Mouse (Mus musculus) right cerebral cortex, adult 18-20 months (tissue): ENCODE data around the gene Stab1.

Source experiments
- DNase-seq: peaks from one replicate; pipeline ENCODE4 v3.0.0; 2022; ENCODE audit warnings: mixed read lengths

Stab1 gene

GRCm38 (mm10) chr14:31168425-31168824, at the start of gene Stab1:
Gene Stab1 (minus strand): TSS chr14:31168641.
- DNase-seq: no peak

GRCm38 (mm10) chr14:31217666-31218065, 49.2 kb upstream of the Stab1 start, which contains the start of gene Sema3g:
Gene Sema3g (plus strand): TSS chr14:31217860.
- DNase-seq: no peak

DNA sequence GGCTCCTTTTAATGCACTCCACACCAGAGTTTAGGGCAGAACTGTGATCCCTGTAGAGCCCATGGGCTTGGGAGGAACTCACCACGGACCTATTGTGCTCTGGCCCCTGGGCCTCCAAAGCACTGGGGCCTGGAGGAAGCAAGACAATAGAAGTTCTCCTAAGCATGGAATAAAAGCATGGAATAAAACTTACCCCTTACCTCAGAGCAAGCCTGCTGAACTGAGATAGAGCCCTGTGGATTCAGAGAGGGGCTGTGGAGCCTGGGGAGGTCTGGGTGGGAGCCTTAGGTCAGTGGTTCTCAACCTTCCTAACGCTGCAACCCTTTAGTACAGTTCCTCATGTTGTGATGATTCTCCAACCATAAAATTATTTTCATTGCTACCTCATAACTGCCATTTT, 48.4 kb upstream of the Stab1 start, which contains the start of gene Nisch:
Gene Nisch (minus strand): TSS at position 101 of the 400 bp plus-strand sequence.
- no peak for DNase-seq

DNA sequence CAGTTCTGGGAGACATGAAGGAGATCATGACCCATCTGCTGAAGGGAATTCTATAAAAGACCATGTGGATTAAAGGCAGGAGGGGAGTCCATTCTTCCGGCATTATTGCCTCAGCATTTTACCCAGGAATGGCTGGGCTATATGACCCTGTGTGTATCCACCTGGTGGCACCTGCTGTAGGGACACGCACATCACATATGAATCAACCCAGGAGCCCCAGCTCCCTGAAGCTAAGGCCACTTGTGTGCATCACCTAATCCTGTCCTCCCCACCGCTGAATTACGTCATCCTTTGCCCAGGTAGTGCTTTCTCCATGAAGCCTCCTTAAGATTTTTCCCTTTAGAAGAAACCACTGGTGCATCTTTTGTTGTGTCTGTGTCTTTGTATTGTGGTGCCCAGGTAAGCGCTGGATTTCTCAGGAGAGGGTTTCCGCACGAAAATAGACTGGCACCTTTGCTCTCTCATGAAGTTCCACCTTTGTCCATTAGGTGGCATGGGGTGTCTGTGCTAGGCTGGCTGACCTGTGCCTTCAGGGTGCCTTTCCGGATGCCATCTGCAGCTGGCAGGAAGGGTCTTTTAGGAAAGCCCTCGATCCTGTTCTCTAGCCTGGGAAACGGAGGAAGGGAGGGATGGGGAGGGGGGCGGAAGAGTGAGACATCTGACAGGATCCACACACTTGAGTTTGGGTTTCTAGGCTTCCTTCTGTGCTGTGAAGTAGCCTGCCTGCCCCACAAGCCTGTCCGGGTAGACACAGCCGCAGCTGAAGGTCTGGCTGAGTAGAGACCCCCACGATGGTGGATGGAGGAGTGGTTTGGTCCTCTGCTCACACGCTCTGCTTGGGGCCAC, 46.9 kb upstream of the Stab1 start:
- DNase-seq: peak; percentile 53

DNA sequence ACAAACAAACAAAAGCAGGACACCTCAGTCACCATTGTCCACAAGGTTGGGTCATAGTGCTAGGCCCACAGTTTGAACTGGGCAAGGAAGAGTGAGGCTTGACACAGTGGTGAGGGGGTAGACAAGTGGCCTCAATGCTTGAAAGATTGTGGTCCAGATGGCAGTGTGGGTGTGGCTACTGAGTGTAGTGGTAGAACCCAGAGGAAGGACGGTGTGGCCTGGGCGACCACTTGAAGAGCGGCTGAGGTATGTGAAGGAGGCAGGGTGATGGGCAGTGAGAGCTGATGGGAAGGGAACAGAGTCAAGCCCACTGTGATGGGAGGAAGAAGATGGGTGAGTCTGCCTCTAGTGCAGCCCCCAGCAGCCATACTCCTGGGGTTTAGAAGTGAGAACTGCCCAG, 46.2 kb upstream of the Stab1 start:
- no peak for DNase-seq

- no peak for DNase-seq
Observed at GRCm38 (mm10) chr14:31213868-31214267, 45.4 kb upstream of the Stab1 start.

GRCm38 (mm10) chr14:31212499-31212898, 44.1 kb upstream of the Stab1 start:
- no peak for DNase-seq

GRCm38 (mm10) chr14:31211854-31212253, 43.4 kb upstream of the Stab1 start:
- no peak for DNase-seq

- no peak for DNase-seq
Observed at GRCm38 (mm10) chr14:31209133-31209557, 40.7 kb upstream of the Stab1 start.

DNA sequence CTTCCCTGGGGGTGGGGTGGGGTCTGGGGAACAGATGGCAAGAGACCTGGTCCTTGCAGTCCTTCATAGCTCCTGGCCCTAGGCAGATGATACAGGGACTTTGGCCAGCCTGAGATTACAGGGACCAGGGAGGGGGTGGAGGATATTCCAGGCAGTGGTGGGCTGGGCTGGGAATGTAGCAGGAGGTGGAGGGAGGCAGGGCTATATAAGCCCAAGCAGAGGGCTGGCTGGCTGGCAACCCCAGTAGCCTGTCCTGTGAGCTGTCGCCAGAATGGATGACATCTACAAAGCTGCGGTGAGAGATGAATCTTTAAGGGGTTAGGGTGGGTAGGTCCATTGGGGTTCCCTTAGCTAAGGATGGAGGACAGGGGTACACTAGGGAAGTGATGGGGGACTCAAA, 39.6 kb upstream of the Stab1 start, which contains the start of gene Tnnc1:
Gene Tnnc1 (plus strand): TSS at position 229 of the 400 bp plus-strand sequence.
- DNase-seq: no peak

- no peak for DNase-seq
Observed at GRCm38 (mm10) chr14:31207070-31207830, 38.8 kb upstream of the Stab1 start.

DNA sequence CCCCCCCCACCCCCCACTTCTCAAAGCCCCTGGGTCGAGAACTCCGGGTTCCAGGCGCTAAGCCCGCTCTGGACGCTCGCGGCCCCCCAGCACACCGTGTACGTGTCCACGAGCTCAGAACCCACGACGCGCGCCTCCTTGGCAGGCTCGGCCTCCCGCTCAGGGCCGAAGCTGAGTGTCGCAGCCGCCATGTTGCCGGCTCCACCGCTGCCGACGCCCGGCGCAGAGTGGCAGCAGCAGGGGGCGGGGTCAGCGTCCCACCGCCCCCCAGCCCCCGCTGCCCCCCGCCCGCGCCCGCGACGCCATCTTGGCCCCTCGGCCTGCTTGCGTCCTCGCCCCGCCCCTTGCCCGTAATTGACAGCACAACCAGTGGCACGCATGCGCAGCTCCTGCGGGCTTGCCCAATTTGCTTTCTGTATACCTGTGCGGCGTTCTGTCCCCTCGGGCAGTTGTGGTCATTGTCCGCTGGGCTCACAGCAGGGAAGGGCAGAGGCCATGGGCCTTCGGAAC, 38.1 kb upstream of the Stab1 start:
- peak; percentile 95 for DNase-seq

GRCm38 (mm10) chr14:31205562-31206467, 37.4 kb upstream of the Stab1 start:
- no peak for DNase-seq

DNA sequence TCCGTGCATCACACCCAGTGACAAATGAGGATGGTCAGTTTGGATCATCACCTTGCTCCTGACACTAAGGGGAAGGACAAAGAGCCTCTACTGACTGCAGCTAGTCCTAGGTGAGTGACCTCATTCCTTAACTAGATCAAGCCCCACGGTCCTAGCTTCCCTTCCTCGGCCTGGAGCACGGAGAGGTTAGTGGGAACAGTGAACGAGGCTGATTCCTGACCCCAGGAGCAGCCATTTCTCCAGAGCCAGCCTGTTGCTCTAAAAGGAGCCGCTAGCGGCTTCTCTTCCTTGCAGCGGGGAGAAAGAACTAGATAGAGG, 36.8 kb upstream of the Stab1 start:
- no peak for DNase-seq

DNA sequence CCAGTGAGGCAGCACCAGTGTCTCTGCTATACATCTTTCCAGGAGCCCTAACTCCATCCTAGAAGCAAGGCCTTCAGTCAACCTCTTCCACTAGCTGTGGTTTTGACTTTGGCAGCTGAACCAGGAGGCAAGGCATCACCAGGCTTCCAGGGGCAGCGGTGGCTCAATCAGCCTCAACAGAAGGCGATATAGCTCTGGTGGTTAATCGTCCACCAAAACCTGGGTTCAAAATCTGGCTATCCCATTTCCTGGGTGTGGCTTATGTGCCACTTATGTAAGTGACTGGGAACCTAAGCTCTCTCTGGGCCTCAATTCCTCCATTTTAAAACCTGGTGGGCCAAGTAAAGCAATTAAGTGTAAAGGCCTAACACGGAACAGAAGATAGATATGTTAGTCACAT, 36.4 kb upstream of the Stab1 start:
- DNase-seq: no peak

DNA sequence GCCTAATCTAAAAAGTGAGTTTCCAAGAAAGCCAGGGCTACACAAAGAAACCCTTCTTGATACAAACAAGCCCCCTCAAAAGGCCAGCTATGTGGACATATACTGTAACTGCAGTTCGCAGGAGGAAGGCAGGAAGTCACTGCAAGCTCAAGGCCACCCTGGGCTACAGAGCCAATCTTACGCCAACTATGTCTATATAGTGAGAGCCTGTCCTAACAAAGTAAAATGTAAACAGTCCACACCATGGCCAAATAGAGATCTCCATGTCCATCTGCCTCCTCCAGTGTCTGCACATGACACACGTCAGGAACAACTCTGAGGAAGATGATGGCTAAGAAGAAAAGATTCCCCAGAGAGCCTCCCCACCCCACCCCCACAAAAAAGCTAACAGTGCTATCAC, 31.6 kb upstream of the Stab1 start:
- no peak for DNase-seq

GRCm38 (mm10) chr14:31199599-31199998, 31.2 kb upstream of the Stab1 start:
- DNase-seq: no peak

DNA sequence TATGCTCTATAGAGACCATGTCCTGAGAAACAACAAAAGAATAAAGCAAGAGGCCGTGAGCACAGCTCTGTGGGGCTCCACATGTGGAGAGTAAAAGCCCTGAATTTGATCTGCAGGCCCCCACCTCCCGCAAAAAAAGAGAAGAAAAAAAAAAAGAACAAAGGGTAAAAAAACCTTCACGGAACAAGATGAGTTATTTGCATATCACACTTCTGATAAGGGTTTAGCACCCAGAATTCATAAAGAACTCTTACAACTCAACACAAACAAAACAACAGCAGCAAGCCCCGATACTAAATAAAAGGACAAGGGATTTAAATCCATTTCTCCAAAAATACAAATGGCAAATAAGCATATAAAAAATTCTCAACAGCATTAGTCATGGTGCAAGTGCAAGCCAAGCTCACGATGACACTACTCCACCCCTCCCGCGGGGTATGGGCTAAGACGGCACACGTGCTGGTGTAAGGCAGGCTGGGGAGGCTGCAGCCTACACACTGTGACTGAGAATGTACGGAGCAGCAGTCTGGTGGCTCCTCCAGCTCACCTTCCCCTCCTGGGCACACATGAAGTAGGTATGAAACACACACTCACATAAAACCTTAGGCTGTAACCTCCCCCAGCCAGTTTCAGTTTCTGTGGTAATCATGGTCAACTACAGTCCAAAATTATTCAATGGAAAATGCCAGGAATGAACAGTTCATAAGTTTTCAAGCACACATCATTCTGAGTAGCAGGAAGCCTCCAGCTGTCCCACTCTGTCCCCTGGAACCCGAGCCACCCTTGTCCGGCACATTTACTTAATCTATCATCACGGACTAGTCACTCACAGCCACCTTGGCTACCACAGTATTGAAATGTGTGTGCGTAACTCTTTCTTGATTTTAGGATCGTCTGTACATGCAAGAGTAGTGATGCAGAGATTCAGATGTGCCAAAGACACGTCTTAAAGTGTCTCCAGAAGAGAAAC, 29.4 kb upstream of the Stab1 start:
- DNase-seq: peak; percentile 73

DNA sequence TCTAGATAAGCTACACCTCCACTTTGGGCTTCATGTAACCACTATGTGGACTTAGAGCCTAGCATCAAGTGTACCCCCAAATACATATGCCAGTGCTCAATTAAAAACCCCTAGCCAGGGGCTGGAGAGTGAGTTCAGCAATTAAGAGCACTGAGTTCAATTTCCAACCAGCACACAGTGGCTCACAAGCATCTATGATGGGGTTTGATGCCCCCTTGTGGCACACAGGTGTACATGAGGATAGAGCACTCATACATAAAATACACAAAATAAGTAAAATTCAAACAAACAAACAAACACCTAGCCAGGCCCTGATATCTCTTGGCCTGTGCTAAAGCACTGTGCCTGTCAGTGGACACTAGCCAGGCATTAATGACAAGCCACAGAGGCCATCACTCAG, 27.5 kb upstream of the Stab1 start:
- no peak for DNase-seq

DNA sequence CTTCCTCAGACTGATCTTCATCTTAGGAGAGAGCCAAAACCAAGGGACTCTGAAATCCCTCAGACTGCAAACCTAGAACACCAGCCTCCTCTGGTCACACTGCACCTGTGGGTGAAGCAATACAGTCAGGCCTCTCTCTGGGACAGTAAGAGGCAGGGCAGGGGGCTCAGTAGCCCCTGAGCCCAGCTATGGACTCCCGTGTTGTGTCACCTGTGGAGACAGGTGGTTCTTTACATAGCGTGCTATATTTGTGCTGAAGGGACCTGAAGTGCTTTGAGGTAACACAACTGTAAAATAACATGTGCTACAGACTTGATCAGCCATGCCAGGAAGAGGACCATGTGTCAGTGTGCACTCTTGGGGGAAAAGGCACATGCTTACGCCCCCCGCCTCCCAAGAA, 27.1 kb upstream of the Stab1 start:
- no peak for DNase-seq

DNA sequence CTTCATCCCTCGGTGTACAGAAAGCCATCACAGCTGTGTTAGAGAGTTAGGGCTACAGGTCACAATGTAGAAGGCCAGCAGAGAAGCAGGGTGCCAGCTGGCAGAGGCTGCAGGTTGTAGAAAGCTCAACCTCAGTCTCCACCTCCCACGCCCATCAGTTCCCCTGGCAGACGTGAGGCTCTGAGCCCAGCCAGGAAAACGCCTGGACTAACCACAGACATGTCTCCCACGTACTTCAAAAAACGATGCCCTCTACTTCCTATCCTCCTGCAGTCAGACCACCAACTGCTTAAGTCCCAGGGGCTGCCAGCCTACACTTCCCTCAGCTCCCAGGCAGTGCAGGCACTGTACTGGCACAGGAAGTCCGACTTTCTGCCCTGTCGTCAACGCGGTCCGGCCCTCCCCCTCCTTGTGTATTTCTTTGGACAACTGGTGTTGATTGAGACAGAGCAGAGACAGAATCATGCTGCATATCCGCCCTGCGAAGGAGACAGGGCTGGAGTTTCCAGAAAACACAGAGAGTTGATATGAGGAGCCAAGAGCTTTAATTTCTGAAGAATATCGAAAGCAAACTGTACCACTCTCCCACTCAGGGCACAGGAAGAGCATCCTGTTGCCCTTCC, 26.6 kb upstream of the Stab1 start:
- DNase-seq: no peak
